Mouse (Mus musculus): ENCODE measurements around the gene Wbp2.
A peak's percentile ranks its signal among the peaks of the same experiment; 100 is the strongest.
"Not testable (repeated sequence)": the region's sequence is repeated elsewhere in the genome, so short reads cannot be mapped to it uniquely, and the experiment has no call there.

Gene Wbp2

GRCm38 (mm10) chr11:116109441-116110081 is 22.8 kb upstream of the Wbp2 start:
- no peak for DNase-seq (ENCODE audit: low spot score)

- no peak for DNase-seq (ENCODE audit: low spot score)
Observed at GRCm38 (mm10) chr11:116108464-116109137, 21.8 kb upstream of the Wbp2 start.

- peak; percentile 52 for DNase-seq (ENCODE audit: low spot score)
Observed at GRCm38 (mm10) chr11:116107777-116108285, 21.0 kb upstream of the Wbp2 start.

- DNase-seq (ENCODE audit: low spot score) = peak; percentile 34
Observed at GRCm38 (mm10) chr11:116106963-116107776, 20.4 kb upstream of the Wbp2 start.

GRCm38 (mm10) chr11:116106154-116106962 is 19.6 kb upstream of the Wbp2 start:
- peak; percentile 27 for DNase-seq (ENCODE audit: low spot score)

GRCm38 (mm10) chr11:116105065-116105464 is 18.3 kb upstream of the Wbp2 start:
- DNase-seq (ENCODE audit: low spot score) = no peak

GRCm38 (mm10) chr11:116104006-116104646 is 17.3 kb upstream of the Wbp2 start:
- DNase-seq (ENCODE audit: low spot score) = peak; percentile 87

GRCm38 (mm10) chr11:116103572-116103971 is 16.8 kb upstream of the Wbp2 start:
- no peak for DNase-seq (ENCODE audit: low spot score)

GRCm38 (mm10) chr11:116102472-116102871 is 15.7 kb upstream of the Wbp2 start:
- DNase-seq (ENCODE audit: low spot score) = peak; percentile 43

GRCm38 (mm10) chr11:116101931-116102381 is 15.2 kb upstream of the Wbp2 start:
- peak; percentile 61 for DNase-seq (ENCODE audit: low spot score)

GRCm38 (mm10) chr11:116100839-116101238 is 14.0 kb upstream of the Wbp2 start:
- no peak for DNase-seq (ENCODE audit: low spot score)

- DNase-seq (ENCODE audit: low spot score) = peak; percentile 82
Observed at GRCm38 (mm10) chr11:116100385-116100784, 13.6 kb upstream of the Wbp2 start.

- DNase-seq (ENCODE audit: low spot score) = no peak
Observed at GRCm38 (mm10) chr11:116099462-116099861, 12.7 kb upstream of the Wbp2 start.

GRCm38 (mm10) chr11:116098711-116099460 is 12.1 kb upstream of the Wbp2 start:
- DNase-seq (ENCODE audit: low spot score) = no peak

- peak; percentile 68 for DNase-seq (ENCODE audit: low spot score)
Observed at GRCm38 (mm10) chr11:116096213-116097108, 9.7 kb upstream of the Wbp2 start.

GRCm38 (mm10) chr11:116095573-116095972 is 8.8 kb upstream of the Wbp2 start:
- peak; percentile 72 for DNase-seq (ENCODE audit: low spot score)

- DNase-seq (ENCODE audit: low spot score) = no peak
Observed at GRCm38 (mm10) chr11:116093771-116094565, 7.2 kb upstream of the Wbp2 start.

GRCm38 (mm10) chr11:116092959-116093358 is 6.2 kb upstream of the Wbp2 start:
- DNase-seq (ENCODE audit: low spot score) = not testable (repeated sequence)

Data from testis, postnatal 14 days (tissue).